Mouse (Mus musculus): ENCODE results near the gene Meis1. TPM values are rescaled to one million over a fixed set of nuclear protein-coding genes. Genes with fewer than 3 reads are reported as not detected.

The Meis1 gene
- polyA plus RNA-seq, 1 experiment from 2014 or later, result 29.4 TPM

- no peak overlapping the region for H3K9ac ChIP-seq (replicated peaks)
- no peaks in the 10 kb centered on the region for H3K9me3 ChIP-seq
- no peak overlapping the region for H3K27ac ChIP-seq (replicated peaks)
- no peaks in the 10 kb centered on the region for H3K27me3 ChIP-seq
- peaks cover 6% of the 10 kb centered on the region for H3K4me1 ChIP-seq
- H3K36me3 ChIP-seq, result no peaks in the 10 kb centered on the region
- WGBS, result 30% methylated on average over 5 of the region's 5 CpGs
- H3K4me2 ChIP-seq (replicated peaks), result no peak overlapping the region
- ATAC-seq (replicated peaks), result no peak
- no peak overlapping the region for H3K4me3 ChIP-seq
Measured at GRCm38 (mm10) chr11:18980615-18981014, 38.2 kb downstream of the Meis1 start.

- WGBS, result 93% methylated on average over 1 of the region's 1 CpGs
Measured at GRCm38 (mm10) chr11:18975087-18975486, 43.7 kb downstream of the Meis1 start.

GRCm38 (mm10) chr11:18973808-18974207, 45.0 kb downstream of the Meis1 start:
- Histone ChIP-seq H3K9ac (replicated peaks) (no peak overlapping the region), H3K9me3 (no peaks in the 10 kb centered on the region), H3K36me3 (no peaks in the 10 kb centered on the region), H3K27me3 (no peaks in the 10 kb centered on the region), H3K4me3 (no peak overlapping the region), H3K27ac (replicated peaks) (no peak overlapping the region), H3K4me2 (replicated peaks) (no peak overlapping the region), H3K4me1 (peaks cover 4% of the 10 kb centered on the region; the same call in 1 of the 2 replicates)
- 47% methylated on average over 3 of the region's 3 CpGs for WGBS
- no peak for ATAC-seq (replicated peaks)

More at GRCm38 (mm10) chr11:18975087-18975486, 43.7 kb downstream of the Meis1 start:
- H3K27me3 ChIP-seq, result no peaks in the 10 kb centered on the region
- no peak overlapping the region for H3K4me2 ChIP-seq (replicated peaks)
- H3K9ac ChIP-seq (replicated peaks), result no peak overlapping the region
- no peaks in the 10 kb centered on the region for H3K9me3 ChIP-seq
- no peak overlapping the region for H3K4me3 ChIP-seq
- H3K27ac ChIP-seq (replicated peaks), result no peak overlapping the region
- ATAC-seq (replicated peaks), result no peak
- H3K4me1 ChIP-seq, result peaks cover 4% of the 10 kb centered on the region; the same call in 1 of the 2 replicates
- no peaks in the 10 kb centered on the region for H3K36me3 ChIP-seq

- Histone ChIP-seq H3K4me2 (replicated peaks) (no peak overlapping the region), H3K4me3 (no peak overlapping the region), H3K36me3 (no peaks in the 10 kb centered on the region), H3K9me3 (no peaks in the 10 kb centered on the region), H3K27ac (replicated peaks) (no peak overlapping the region), H3K4me1 (peaks cover 4% of the 10 kb centered on the region; the same call in 1 of the 2 replicates), H3K27me3 (no peaks in the 10 kb centered on the region), H3K9ac (replicated peaks) (no peak overlapping the region)
- ATAC-seq (replicated peaks), result no peak
Measured at GRCm38 (mm10) chr11:18972968-18973367, 45.8 kb downstream of the Meis1 start.

GRCm38 (mm10) chr11:18971551-18971950, 47.2 kb downstream of the Meis1 start:
- Histone ChIP-seq H3K9ac (replicated peaks) (no peak overlapping the region), H3K27me3 (no peaks in the 10 kb centered on the region), H3K4me2 (replicated peaks) (no peak overlapping the region), H3K4me3 (no peak overlapping the region), H3K36me3 (no peaks in the 10 kb centered on the region), H3K27ac (replicated peaks) (no peak overlapping the region), H3K4me1 (peaks cover 4% of the 10 kb centered on the region; the same call in 1 of the 2 replicates), H3K9me3 (no peaks in the 10 kb centered on the region)
- WGBS, result 26% methylated on average over 3 of the region's 3 CpGs
- ATAC-seq (replicated peaks), result no peak

GRCm38 (mm10) chr11:18969920-18970336, 48.9 kb downstream of the Meis1 start:
- WGBS, result 79% methylated on average over 2 of the region's 2 CpGs
- H3K9ac ChIP-seq (replicated peaks), result no peak overlapping the region

GRCm38 (mm10) chr11:18964418-18964817, 54.4 kb downstream of the Meis1 start:
- Histone ChIP-seq H3K27ac (replicated peaks) (no peak overlapping the region), H3K9ac (replicated peaks) (no peak overlapping the region), H3K4me2 (replicated peaks) (no peak overlapping the region), H3K4me1 (0 out of 2 replicates have a peak, but pooled peaks cover 4% of the 10 kb centered on the region), H3K27me3 (no peaks in the 10 kb centered on the region), H3K9me3 (no peaks in the 10 kb centered on the region), H3K36me3 (no peaks in the 10 kb centered on the region), H3K4me3 (no peak overlapping the region)
- WGBS, result 70% methylated on average over 5 of the region's 5 CpGs
- ATAC-seq (replicated peaks), result no peak

More at GRCm38 (mm10) chr11:18969920-18970336, 48.9 kb downstream of the Meis1 start:
- Histone ChIP-seq H3K36me3 (no peaks in the 10 kb centered on the region), H3K4me3 (no peak overlapping the region), H3K4me1 (peaks cover 4% of the 10 kb centered on the region; the same call in 1 of the 2 replicates), H3K4me2 (replicated peaks) (no peak overlapping the region), H3K27me3 (no peaks in the 10 kb centered on the region), H3K27ac (replicated peaks) (no peak overlapping the region), H3K9me3 (no peaks in the 10 kb centered on the region)
- no peak for ATAC-seq (replicated peaks)

- H3K4me3 ChIP-seq, result no peak overlapping the region
Measured at GRCm38 (mm10) chr11:18963202-18964136, 55.3 kb downstream of the Meis1 start.

GRCm38 (mm10) chr11:18959465-18959864, 59.3 kb downstream of the Meis1 start:
- Histone ChIP-seq H3K4me1 (peaks cover 8% of the 10 kb centered on the region; the same call in 1 of the 2 replicates), H3K9ac (replicated peaks) (no peak overlapping the region), H3K4me2 (replicated peaks) (no peak overlapping the region), H3K36me3 (no peaks in the 10 kb centered on the region), H3K27ac (replicated peaks) (no peak overlapping the region), H3K9me3 (no peaks in the 10 kb centered on the region), H3K27me3 (no peaks in the 10 kb centered on the region), H3K4me3 (no peak overlapping the region)
- 92% methylated on average over 1 of the region's 1 CpGs for WGBS
- ATAC-seq (replicated peaks), result no peak

More at GRCm38 (mm10) chr11:18963202-18964136, 55.3 kb downstream of the Meis1 start:
- Histone ChIP-seq H3K36me3 (no peaks in the 10 kb centered on the region), H3K27me3 (no peaks in the 10 kb centered on the region), H3K27ac (replicated peaks) (no peak overlapping the region), H3K4me1 (0 out of 2 replicates have a peak, but pooled peaks cover 4% of the 10 kb centered on the region), H3K9ac (replicated peaks) (no peak overlapping the region), H3K4me2 (replicated peaks) (no peak overlapping the region), H3K9me3 (no peaks in the 10 kb centered on the region)
- WGBS, result 64% methylated on average over 15 of the region's 15 CpGs
- ATAC-seq (replicated peaks), result no peak

GRCm38 (mm10) chr11:18957805-18958770, 60.7 kb downstream of the Meis1 start:
- Histone ChIP-seq H3K4me3 (no peak overlapping the region), H3K9ac (replicated peaks) (no peak overlapping the region), H3K27ac (replicated peaks) (no peak overlapping the region), H3K4me2 (replicated peaks) (peak overlapping the region; percentile 11; the same call in 1 of the 2 replicates), H3K36me3 (no peaks in the 10 kb centered on the region), H3K27me3 (no peaks in the 10 kb centered on the region), H3K4me1 (peaks cover 4% of the 10 kb centered on the region; the same call in 1 of the 2 replicates), H3K9me3 (no peaks in the 10 kb centered on the region)
- WGBS, result 58% methylated on average over 12 of the region's 12 CpGs
- ATAC-seq (replicated peaks), result peak; percentile 27

GRCm38 (mm10) chr11:18957097-18957804, 61.5 kb downstream of the Meis1 start:
- H3K4me3 ChIP-seq, result no peak overlapping the region
- peak overlapping the region; percentile 11; the same call in 1 of the 2 replicates for H3K4me2 ChIP-seq (replicated peaks)
- H3K4me1 ChIP-seq, result peaks cover 4% of the 10 kb centered on the region; the same call in 1 of the 2 replicates
- H3K27ac ChIP-seq (replicated peaks), result no peak overlapping the region
- H3K36me3 ChIP-seq, result no peaks in the 10 kb centered on the region
- 48% methylated on average over 12 of the region's 12 CpGs for WGBS
- no peaks in the 10 kb centered on the region for H3K9me3 ChIP-seq
- no peak overlapping the region for H3K9ac ChIP-seq (replicated peaks)
- no peaks in the 10 kb centered on the region for H3K27me3 ChIP-seq
- no peak for ATAC-seq (replicated peaks)

Data from forebrain, embryonic 15.5 days (tissue).